Mouse (Mus musculus) G1E (cell line): ENCODE results near the gene Ift52. TPM values are rescaled to one million over a fixed set of nuclear protein-coding genes. Genes with fewer than 3 reads are reported as not detected.

Experiments
- ATAC-seq: 2 replicates; pipeline ENCODE4 v1.8.0; 2016; ENCODE audit warnings: mild to moderate bottlenecking; ENCODE audit not compliant: insufficient number of reproducible peaks, poor library complexity, low FRiP score, severe bottlenecking; ENCODE audit errors: extremely low read depth
- DNase-seq: peaks from one replicate; pipeline ENCODE4 v3.0.0; 2012; ENCODE audit warnings: low spot score
- H3K27me3 ChIP-seq: 2 replicates; pipeline ENCODE4 v1.6.1; 2012; ENCODE audit warnings: mild to moderate bottlenecking, low read length, inconsistent platforms; ENCODE audit not compliant: insufficient read depth
- H3K36me3 ChIP-seq: replicated peaks from 2 replicates; pipeline ENCODE3; 2012; ENCODE audit warnings: mild to moderate bottlenecking, inconsistent platforms
- H3K4me1 ChIP-seq: 2 replicates; pipeline ENCODE4 v1.6.1; 2012; ENCODE audit warnings: low read depth, low read length, inconsistent platforms, mixed read lengths; ENCODE audit not compliant: insufficient read depth
- H3K4me3 ChIP-seq: 2 replicates; pipeline ENCODE4 v1.5.1; 2012; ENCODE audit warnings: low read depth, mild to moderate bottlenecking, inconsistent platforms, low read length, moderate library complexity, mixed read lengths
- H3K9me3 ChIP-seq: replicated peaks from 2 replicates; pipeline ENCODE4 v1.6.1; 2012; ENCODE audit warnings: inconsistent platforms
- CTCF ChIP-seq: IDR thresholded peaks from 2 replicates; pipeline ENCODE4 v1.5.1; 2012; ENCODE audit warnings: low read depth, low read length, inconsistent platforms, mixed read lengths
- GATA1 ChIP-seq: IDR thresholded peaks from 2 replicates; pipeline ENCODE4 v1.6.1; 2012; ENCODE audit warnings: borderline replicate concordance, low read length, inconsistent platforms, mixed read lengths
- GATA2 ChIP-seq: IDR thresholded peaks from 2 replicates; pipeline ENCODE4 v1.6.1; 2012; ENCODE audit warnings: low read depth, low read length, inconsistent platforms, borderline replicate concordance
- POLR2AphosphoS5 ChIP-seq: IDR thresholded peaks from 2 replicates; pipeline ENCODE4 v1.6.1; 2012; ENCODE audit warnings: low read depth, low read length, inconsistent platforms; ENCODE audit not compliant: insufficient replicate concordance
- TAL1 ChIP-seq: conservative IDR thresholded peaks from 2 replicates; pipeline ENCODE4 v1.6.1; 2012; ENCODE audit warnings: low read depth, low read length, inconsistent platforms, mixed read lengths
- polyA plus RNA-seq: library from polyadenylated mRNA; stranded (reverse); fragments of >175 nt; gene quantifications from 2 replicates; pipeline ENCODE4 v1.2.3, GENCODE M21; 2012
- total RNA-seq, 2 experiments: library from RNA; stranded (forward) in 1 of 2; stranded (reverse) in 1 of 2; fragments of 200-1000 nt in 1 of 2; fragments of >200 nt in 1 of 2; fragmentation: Nextera tagmentation in 1 of 2; gene quantifications; 2 replicates each; pipeline ENCODE4 v1.2.3; 2014 to 2017

The Ift52 gene
- total and polyA plus RNA-seq, 3 experiments, result 6.4 to 40.9 (median 27.8) TPM

- Histone ChIP-seq H3K9me3 (no peaks in the 10 kb centered on the region), H3K4me3 (no peak overlapping the region), H3K27me3 (no peaks in the 10 kb centered on the region), H3K36me3 (peaks cover 97% of the 10 kb centered on the region), H3K4me1 (peaks cover 8% of the 10 kb centered on the region; the same call in 1 of the 2 replicates)
- TF ChIP-seq CTCF (no peak), GATA2 (no peak), TAL1 (no peak), GATA1 (no peak), POLR2AphosphoS5 (no peak)
- ATAC-seq (no peak), DNase-seq (no peak)
Measured at GRCm38 (mm10) chr2:163067233-163067632, 50.1 kb downstream of the Ift52 start.

- Histone ChIP-seq H3K9me3 (no peaks in the 10 kb centered on the region), H3K4me1 (peaks cover 9% of the 10 kb centered on the region), H3K36me3 (peaks cover 97% of the 10 kb centered on the region), H3K4me3 (no peak overlapping the region), H3K27me3 (no peaks in the 10 kb centered on the region)
- no peak for DNase-seq
- ATAC-seq, result no peak
- TF ChIP-seq POLR2AphosphoS5 (no peak), CTCF (no peak), TAL1 (no peak), GATA2 (no peak), GATA1 (no peak)
Measured at GRCm38 (mm10) chr2:163070213-163070612, 53.1 kb downstream of the Ift52 start.

GRCm38 (mm10) chr2:163071590-163071989 is 54.4 kb downstream of the Ift52 start:
- TF ChIP-seq POLR2AphosphoS5, result no peak
- no peak for TF ChIP-seq CTCF
- no peak for TF ChIP-seq GATA1
- no peak for TF ChIP-seq GATA2
- TF ChIP-seq TAL1, result no peak
- H3K4me1 ChIP-seq, result peaks cover 3% of the 10 kb centered on the region
- H3K4me3 ChIP-seq, result no peak overlapping the region
- ATAC-seq (no peak), DNase-seq (no peak)
- peaks cover 96% of the 10 kb centered on the region for H3K36me3 ChIP-seq
- H3K9me3 ChIP-seq, result no peaks in the 10 kb centered on the region
- no peaks in the 10 kb centered on the region for H3K27me3 ChIP-seq

- TF ChIP-seq POLR2AphosphoS5, result no peak
- no peak for TF ChIP-seq GATA1
- no peak for TF ChIP-seq CTCF
- no peak for TF ChIP-seq TAL1
- no peak for TF ChIP-seq GATA2
- peaks cover 97% of the 10 kb centered on the region for H3K36me3 ChIP-seq
- no peak for DNase-seq
- H3K4me3 ChIP-seq, result no peak overlapping the region
- H3K27me3 ChIP-seq, result no peaks in the 10 kb centered on the region
- H3K9me3 ChIP-seq, result no peaks in the 10 kb centered on the region
- ATAC-seq, result no peak
- H3K4me1 ChIP-seq, result peaks cover 3% of the 10 kb centered on the region
Measured at GRCm38 (mm10) chr2:163073023-163073757, 56.0 kb downstream of the Ift52 start.

GRCm38 (mm10) chr2:163074006-163074405 is 56.9 kb downstream of the Ift52 start:
- ATAC-seq (no peak), DNase-seq (no peak)
- no peak for TF ChIP-seq POLR2AphosphoS5
- no peak for TF ChIP-seq GATA2
- no peak for TF ChIP-seq TAL1
- TF ChIP-seq CTCF, result no peak
- TF ChIP-seq GATA1, result no peak
- Histone ChIP-seq H3K36me3 (peaks cover 97% of the 10 kb centered on the region), H3K4me3 (no peak overlapping the region), H3K27me3 (no peaks in the 10 kb centered on the region), H3K4me1 (peaks cover 3% of the 10 kb centered on the region), H3K9me3 (no peaks in the 10 kb centered on the region)

GRCm38 (mm10) chr2:163074808-163075207 is 57.7 kb downstream of the Ift52 start:
- Histone ChIP-seq H3K27me3 (no peaks in the 10 kb centered on the region), H3K4me1 (peaks cover 3% of the 10 kb centered on the region), H3K4me3 (no peak overlapping the region), H3K36me3 (peaks cover 98% of the 10 kb centered on the region), H3K9me3 (no peaks in the 10 kb centered on the region)
- ATAC-seq, result no peak
- DNase-seq, result no peak
- TF ChIP-seq CTCF (no peak), POLR2AphosphoS5 (no peak), TAL1 (no peak)
